Mouse (Mus musculus) megakaryocyte, embryonic 14.5 days (primary cell): ENCODE measurements around the gene Gm49337.

Experiments
- FLI1 ChIP-seq: IDR thresholded peaks from 2 replicates; pipeline ENCODE4 v1.6.1; 2012; ENCODE audit warnings: low read length, inconsistent platforms, mixed read lengths
- GATA1 ChIP-seq: IDR thresholded peaks from 3 replicates; pipeline ENCODE4 v1.6.1; 2012; ENCODE audit warnings: mixed read lengths, low read length, inconsistent platforms, borderline replicate concordance

DNA sequence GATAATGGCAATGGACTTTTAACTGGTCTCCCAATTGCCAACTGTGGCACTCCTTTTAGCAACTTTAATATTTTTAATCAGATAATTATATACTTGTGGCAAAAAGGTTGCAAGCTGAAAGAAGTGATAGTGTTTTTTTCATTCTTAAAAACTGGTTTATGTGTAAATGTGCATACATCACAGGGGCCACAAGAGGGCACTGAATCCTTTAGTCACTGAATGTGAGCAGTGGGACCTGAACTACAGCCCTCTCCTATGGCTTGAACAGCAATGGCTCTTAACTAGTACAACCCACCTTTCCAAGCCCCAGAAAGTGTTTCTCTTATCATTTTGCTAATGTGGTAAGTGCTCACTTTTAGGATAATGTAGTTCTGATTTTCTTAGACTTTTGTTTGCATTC lies 168.9 kb downstream of the Gm49337 start:
- no peak for TF ChIP-seq FLI1
- TF ChIP-seq GATA1: no peak
